Comparison of ENCODE assay signal across 8 mouse cellular contexts in the genomic region with DNA sequence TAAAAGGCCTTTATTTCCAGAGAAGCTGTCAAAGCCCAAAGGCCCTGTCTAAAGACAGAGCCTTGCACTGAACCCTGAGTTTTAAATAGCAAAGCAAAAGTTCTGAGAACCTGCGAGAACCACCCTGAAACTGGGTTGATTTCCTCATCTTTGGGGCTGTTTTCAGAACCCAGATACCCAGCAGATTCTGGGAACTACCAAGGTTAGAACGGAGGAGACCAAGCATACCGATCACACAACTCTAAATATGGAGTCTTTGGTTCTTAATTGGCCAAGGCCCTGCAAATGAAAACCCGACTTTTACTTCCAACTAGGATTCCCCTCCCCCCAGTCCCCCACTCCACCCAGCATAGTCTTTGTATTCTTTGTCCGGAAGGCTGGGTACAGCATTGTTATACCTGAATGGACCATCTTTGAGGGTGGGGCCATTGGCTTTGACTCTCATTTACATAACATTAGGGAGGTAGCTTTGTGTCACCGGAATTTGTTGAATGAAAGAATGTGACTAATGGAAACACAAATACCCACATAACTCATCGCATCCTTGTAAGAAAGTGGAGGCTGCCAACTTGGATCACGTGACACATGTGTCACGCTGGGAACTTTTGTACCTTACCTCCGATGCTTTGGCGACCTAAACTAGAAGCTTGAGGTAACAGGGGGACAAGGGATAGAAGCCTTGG.
DNase-seq lines count a peak whose midpoint lies in the region; ATAC-seq lines count a peak whose summit lies in the region.

No protein-coding gene starts in this region.

- H3K27ac ChIP-seq in lung, embryonic 16.5 days (ENCODE audit: low read length): peak overlapping the region; percentile 82
- peak overlapping the region; percentile 79 for H3K27ac ChIP-seq in embryonic facial prominence, embryonic 12.5 days
- peak overlapping the region; percentile 80 for H3K27ac ChIP-seq in limb, embryonic 13.5 days
- H3K27ac ChIP-seq in stomach, embryonic 14.5 days (ENCODE audit: low read length): peak overlapping the region; percentile 75; the same call in 1 of the 2 replicates

- H3K9ac ChIP-seq in lung, embryonic 16.5 days (ENCODE audit: low read length): peak overlapping the region; percentile 59
- H3K9ac ChIP-seq in embryonic facial prominence, embryonic 12.5 days: no peak overlapping the region
- peak overlapping the region; percentile 61 for H3K9ac ChIP-seq in limb, embryonic 13.5 days
- no peak overlapping the region for H3K9ac ChIP-seq in stomach, embryonic 14.5 days (replicated peaks; ENCODE audit: low read depth, low read length)

- peaks cover 8% of the 10 kb centered on the region for H3K36me3 ChIP-seq in lung, embryonic 16.5 days (ENCODE audit: control insufficient read depth, insufficient read depth, low read length)
- H3K36me3 ChIP-seq in embryonic facial prominence, embryonic 12.5 days: peaks cover 18% of the 10 kb centered on the region; the same call in 1 of the 2 replicates
- H3K36me3 ChIP-seq in limb, embryonic 13.5 days: peaks cover 19% of the 10 kb centered on the region
- peaks cover 11% of the 10 kb centered on the region for H3K36me3 ChIP-seq in stomach, embryonic 14.5 days (ENCODE audit: control insufficient read depth, insufficient read depth, low read length)

- peak overlapping the region; percentile 45; the same call in 1 of the 2 replicates for H3K4me3 ChIP-seq in lung, embryonic 16.5 days (ENCODE audit: low read length)
- H3K4me3 ChIP-seq in embryonic facial prominence, embryonic 12.5 days: no peak overlapping the region
- no peak overlapping the region for H3K4me3 ChIP-seq in limb, embryonic 13.5 days
- no peak overlapping the region for H3K4me3 ChIP-seq in stomach, embryonic 14.5 days (ENCODE audit: low read depth, low read length)

- peak overlapping the region; percentile 49 for H3K4me2 ChIP-seq in lung, embryonic 16.5 days (ENCODE audit: low read depth, low read length)
- H3K4me2 ChIP-seq in embryonic facial prominence, embryonic 12.5 days (replicated peaks): peak overlapping the region; percentile 56
- H3K4me2 ChIP-seq in limb, embryonic 13.5 days (replicated peaks): peak overlapping the region; percentile 71
- peak overlapping the region; percentile 66; the same call in 1 of the 2 replicates for H3K4me2 ChIP-seq in stomach, embryonic 14.5 days (replicated peaks; ENCODE audit: low read depth, low read length)

- no peaks in the 10 kb centered on the region for H3K27me3 ChIP-seq in lung, embryonic 16.5 days (ENCODE audit: control insufficient read depth, insufficient read depth, low read depth, low read length)
- H3K27me3 ChIP-seq in embryonic facial prominence, embryonic 12.5 days: no peaks in the 10 kb centered on the region
- no peaks in the 10 kb centered on the region for H3K27me3 ChIP-seq in limb, embryonic 13.5 days
- H3K27me3 ChIP-seq in stomach, embryonic 14.5 days (ENCODE audit: control insufficient read depth, insufficient read depth, low read length): no peaks in the 10 kb centered on the region

- no peak for DNase-seq in lung, postnatal 25 days (ENCODE audit: low spot score)
- DNase-seq in spleen, adult 12 weeks (ENCODE audit: low spot score): no peak
- DNase-seq in kidney, postnatal 4 days: no peak

- H3K9me3 ChIP-seq in lung, embryonic 16.5 days (ENCODE audit: control insufficient read depth, low read length): no peaks in the 10 kb centered on the region
- H3K9me3 ChIP-seq in embryonic facial prominence, embryonic 12.5 days: no peaks in the 10 kb centered on the region
- no peaks in the 10 kb centered on the region for H3K9me3 ChIP-seq in limb, embryonic 13.5 days
- no peaks in the 10 kb centered on the region; the same call in 1 of the 2 replicates for H3K9me3 ChIP-seq in stomach, embryonic 14.5 days (ENCODE audit: control insufficient read depth, low read depth, low read length)

- H3K4me1 ChIP-seq in lung, embryonic 16.5 days (replicated peaks; ENCODE audit: control insufficient read depth, insufficient read depth, low read length): peaks cover 34% of the 10 kb centered on the region
- H3K4me1 ChIP-seq in embryonic facial prominence, embryonic 12.5 days: peaks cover 31% of the 10 kb centered on the region
- peaks cover 51% of the 10 kb centered on the region for H3K4me1 ChIP-seq in limb, embryonic 13.5 days
- peaks cover 11% of the 10 kb centered on the region for H3K4me1 ChIP-seq in stomach, embryonic 14.5 days (ENCODE audit: control insufficient read depth, insufficient read depth, low read length)

- WGBS in lung, embryonic 16.5 days: 66% methylated on average over 11 of the region's 11 CpGs
- 60% methylated on average over 11 of the region's 11 CpGs for WGBS in embryonic facial prominence, embryonic 12.5 days
- 69% methylated on average over 11 of the region's 11 CpGs for WGBS in limb, embryonic 13.5 days
- 74% methylated on average over 11 of the region's 11 CpGs for WGBS in stomach, embryonic 14.5 days

- ATAC-seq in lung, embryonic 16.5 days (ENCODE audit: low read depth): no peak
- no peak for ATAC-seq in embryonic facial prominence, embryonic 12.5 days (ENCODE audit: insufficient number of reproducible peaks, insufficient read depth, low FRiP score, low TSS enrichment)
- ATAC-seq in limb, embryonic 13.5 days (ENCODE audit: low FRiP score, low read depth): no peak
- ATAC-seq in stomach, embryonic 14.5 days (ENCODE audit: insufficient number of reproducible peaks, insufficient read depth, low FRiP score, low read depth): no peak
- ATAC-seq in monocyte, adult 5-6 weeks (replicated peaks; ENCODE audit: insufficient number of reproducible peaks, low FRiP score, low TSS enrichment, poor library complexity, severe bottlenecking): no peak

Comparison
In these comparisons a context has a peak if more than half of its experiments do, and no peak if none do; other contexts are left out.
1. H3K9ac ChIP-seq: peak in lung, embryonic 16.5 days (single experiment) and limb, embryonic 13.5 days (single experiment); none in embryonic facial prominence, embryonic 12.5 days (single experiment) and stomach, embryonic 14.5 days (single experiment).
2. Peak in every context shown above with its lines, with median percentiles within 50 percentile points of each other: H3K27ac ChIP-seq and H3K4me2 ChIP-seq.